Mouse (Mus musculus) B cell, adult 2 months (primary cell): ENCODE data around the gene BC005537.
"Not testable (repeated sequence)": the region's sequence is repeated elsewhere in the genome, so short reads cannot be mapped to it uniquely, and the experiment has no call there.

ENCODE experiments used
- DNase-seq, 2 experiments: peaks; one replicate each; pipeline ENCODE4 v3.0.0; 2022

The BC005537 gene

DNA sequence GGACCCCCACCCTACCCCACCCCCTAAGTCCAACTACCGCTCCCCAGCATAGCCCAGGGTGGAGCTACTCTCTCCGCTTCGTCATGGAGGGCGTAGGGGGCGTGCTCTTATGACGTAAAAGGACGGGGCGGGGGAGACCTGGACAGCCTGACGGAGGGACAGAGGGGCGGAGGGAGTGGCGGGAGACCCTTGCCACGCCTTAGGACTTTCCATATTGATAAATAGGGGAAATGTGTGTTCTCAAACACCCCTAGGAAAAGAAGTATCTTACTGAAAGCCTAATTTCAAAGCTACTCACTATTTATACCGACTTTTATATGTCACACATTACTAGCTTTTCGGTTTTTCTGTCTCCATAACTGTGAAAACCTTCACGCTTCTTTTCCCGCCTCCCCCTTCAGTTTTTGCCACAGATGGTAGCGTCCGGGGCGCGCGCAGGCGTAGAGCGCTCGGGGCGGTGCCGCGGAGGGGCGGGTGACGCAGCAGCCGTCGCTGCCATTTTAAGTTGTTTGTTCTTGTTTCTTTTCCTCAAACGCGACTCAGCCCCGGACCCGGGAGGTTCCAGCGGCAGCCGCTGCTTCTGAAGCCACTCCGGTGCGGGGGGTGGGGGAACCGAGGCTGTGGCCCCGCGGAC is 666 bp upstream of the BC005537 start:
- peak; percentile 99 to 100 for DNase-seq

GRCm38 (mm10) chr13:24802131-24802691 is 754 bp downstream of the BC005537 start:
- DNase-seq = peak; percentile 61 to 62

DNA sequence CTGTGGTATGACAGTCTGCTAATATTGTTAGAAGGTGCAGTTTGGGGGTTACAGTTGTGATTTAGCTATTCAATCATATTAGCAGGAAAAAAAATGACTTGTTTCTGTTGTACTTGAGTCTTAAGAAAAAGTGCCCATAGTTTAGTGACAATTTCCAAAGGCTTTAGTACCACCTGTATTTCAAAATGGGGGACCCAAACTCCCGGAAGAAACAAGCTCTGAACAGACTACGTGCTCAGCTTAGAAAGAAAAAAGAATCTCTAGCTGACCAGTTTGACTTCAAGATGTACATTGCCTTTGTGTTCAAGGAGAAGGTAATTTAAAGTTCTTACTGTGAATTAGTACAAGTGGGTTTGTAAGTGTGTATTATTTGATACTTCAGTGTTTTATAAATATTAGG is 1.7 kb downstream of the BC005537 start:
- no peak for DNase-seq

DNA sequence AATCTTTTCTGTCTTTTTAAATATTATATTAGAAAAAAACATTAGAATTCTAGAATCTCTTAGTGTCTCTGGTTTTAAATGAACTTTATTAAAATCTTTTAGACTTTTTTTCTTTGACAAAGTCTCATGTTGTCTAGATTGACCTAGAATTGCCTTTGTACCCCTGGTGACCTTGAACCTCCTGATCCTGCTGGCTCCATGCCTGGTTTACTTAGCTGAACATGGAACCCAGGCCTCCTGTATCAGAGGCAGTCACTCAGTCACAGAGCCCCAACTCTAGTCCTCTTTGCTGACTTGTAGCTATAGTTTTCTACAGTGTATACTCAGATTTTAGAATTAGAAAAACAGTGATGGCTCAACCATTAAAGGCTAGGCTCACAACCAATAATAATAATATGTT is 4.6 kb downstream of the BC005537 start:
- no peak for DNase-seq

GRCm38 (mm10) chr13:24812521-24812920 is 11.1 kb downstream of the BC005537 start:
- no peak for DNase-seq

- no peak for DNase-seq
Observed at GRCm38 (mm10) chr13:24814616-24815015, 13.2 kb downstream of the BC005537 start.

DNA sequence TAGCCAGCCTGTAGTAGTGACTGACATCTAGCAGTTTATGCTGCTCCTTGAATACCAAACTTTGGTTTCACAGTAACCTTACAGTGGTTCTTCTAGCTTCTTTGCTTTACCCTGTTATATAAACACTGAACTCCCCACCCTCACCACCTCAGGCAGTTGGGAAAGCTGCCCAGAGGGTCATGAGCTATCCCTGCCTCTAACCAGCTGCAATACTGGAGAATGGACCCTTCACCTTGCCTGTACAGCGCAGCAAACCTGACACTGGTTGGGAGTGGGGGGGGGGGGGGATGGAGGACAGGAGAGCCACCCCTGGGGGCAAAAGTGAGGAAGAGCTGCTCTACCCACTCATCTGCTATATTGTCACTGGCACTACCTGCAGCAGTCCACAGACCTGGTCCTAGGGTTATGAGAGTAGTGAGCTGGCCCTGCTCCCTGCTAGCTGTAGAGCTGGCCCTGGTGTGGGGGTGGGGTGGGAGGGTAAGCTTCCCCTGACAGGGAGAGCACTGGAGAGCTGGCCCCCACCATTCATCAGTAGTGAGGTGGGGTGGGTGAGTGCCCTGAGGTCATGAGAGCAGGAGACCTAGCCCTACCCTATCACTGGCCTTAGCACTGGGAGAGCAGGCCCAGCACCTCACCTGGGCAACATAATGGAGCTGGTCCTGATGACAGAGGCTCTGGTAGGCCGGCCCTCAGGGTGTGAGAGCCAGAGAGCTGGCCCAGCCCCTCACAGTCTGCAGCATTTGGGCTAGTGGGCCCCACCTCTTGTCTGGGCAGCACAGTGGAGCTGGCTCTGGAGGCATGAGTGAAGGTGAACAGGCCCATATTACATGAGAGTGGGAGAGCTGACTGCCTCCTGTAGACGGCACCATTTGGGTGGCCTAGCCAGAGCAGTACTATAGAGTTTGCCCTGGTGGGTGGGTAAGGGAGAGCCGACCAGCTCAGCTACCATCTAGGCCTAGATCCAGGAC is 15.0 kb downstream of the BC005537 start:
- DNase-seq = peak in 1 of 2 experiments; percentile 4

- no peak for DNase-seq
Observed at GRCm38 (mm10) chr13:24819931-24820330, 18.5 kb downstream of the BC005537 start.

- no peak for DNase-seq
Observed at GRCm38 (mm10) chr13:24822663-24823343, 21.3 kb downstream of the BC005537 start.

DNA sequence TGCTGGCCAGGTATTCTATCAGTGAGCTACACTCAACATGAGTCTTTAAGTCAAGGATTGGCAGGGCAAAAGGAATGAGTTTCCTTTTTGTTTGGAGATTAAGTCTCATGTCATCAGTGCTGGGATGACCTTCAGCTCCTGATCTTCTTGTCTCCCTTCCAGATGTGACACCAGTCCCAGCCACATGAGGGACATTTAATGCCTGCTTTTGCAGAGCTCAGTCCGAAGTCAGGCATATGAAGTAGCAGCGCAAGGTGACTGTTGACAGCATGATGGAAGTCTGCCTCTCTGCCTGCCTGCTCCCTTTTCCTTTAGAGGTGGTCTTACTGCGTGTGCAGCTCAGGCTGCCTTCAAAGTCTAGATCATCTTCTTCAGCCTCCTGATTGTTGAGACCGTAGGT is 23.2 kb downstream of the BC005537 start:
- no peak for DNase-seq

- no peak for DNase-seq
Observed at GRCm38 (mm10) chr13:24825587-24825986, 24.1 kb downstream of the BC005537 start.

DNA sequence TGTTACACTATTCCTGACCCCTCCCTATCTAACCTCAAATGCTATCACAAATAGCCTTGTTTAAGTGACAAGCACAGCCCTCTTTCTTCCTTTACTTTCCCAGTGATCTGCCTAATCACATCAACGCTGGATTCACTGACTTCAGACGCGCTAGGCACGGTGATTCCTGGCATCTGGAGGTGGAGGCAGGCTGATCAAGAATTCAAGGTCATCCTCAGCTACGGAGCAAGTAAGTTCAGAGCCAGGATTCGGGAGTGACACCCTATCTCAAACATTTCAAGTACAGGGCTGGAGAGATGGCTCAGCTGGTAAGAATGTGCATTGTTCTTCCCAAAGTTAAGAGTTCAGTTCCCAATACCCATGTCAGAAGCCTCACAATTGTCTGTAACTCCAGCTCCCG is 24.7 kb downstream of the BC005537 start:
- DNase-seq = no peak

DNA sequence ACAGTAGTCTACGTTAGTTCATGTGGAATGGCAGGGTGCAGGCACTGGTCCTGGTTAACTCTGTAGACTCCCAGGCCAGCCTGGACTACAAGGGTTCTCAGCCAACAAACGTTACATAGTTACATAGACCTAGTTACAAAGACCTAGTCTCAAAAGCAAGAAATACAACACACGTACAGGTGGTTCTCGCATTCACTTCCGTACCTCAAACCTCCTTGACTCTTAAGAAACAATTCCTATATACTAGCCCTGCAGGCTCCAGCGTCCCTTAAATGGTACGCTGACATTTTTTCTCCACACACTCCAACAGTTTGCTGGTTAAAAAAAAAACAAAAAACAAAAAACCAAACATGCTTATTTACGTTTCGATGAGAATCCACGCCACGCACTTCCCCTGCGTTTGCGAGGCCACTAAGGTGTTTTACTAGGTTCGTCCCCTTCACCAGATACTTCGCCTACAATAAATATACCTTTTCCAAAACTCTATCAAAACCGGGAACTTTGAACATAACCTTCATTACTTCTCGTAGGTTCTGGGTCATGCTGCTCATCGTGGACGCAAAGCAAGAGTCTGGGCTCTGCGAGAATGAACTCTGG is 29.4 kb downstream of the BC005537 start:
- peak in 1 of 2 experiments; percentile 26 for DNase-seq

- DNase-seq = peak; percentile 91 to 94
Observed at GRCm38 (mm10) chr13:24831353-24832130, 30.1 kb downstream of the BC005537 start, which contains the start of the genes Acot13 and Tdp2. TSS of gene Acot13 (minus strand) at chr13:24831540. TSS of gene Tdp2 (plus strand) at chr13:24831679.

- DNase-seq = no peak
Observed at GRCm38 (mm10) chr13:24832131-24832810, 30.8 kb downstream of the BC005537 start.

DNA sequence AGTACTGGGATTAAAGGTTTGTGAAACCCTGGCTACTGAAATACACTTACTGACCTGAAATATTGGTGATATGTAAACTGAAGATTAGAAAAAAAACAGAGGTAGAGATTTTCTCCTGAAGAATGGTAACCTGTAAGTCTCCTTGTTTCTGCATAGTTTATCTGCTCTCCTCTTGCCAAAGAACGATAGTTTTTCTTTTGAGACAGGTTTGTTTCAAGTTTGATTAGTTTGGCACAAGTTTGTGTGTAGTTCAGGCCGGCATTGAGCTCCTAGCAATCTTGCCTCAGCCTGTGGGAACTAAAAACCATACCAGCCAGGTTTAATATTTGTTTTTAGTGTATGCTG is 31.3 kb downstream of the BC005537 start:
- DNase-seq = no peak

DNA sequence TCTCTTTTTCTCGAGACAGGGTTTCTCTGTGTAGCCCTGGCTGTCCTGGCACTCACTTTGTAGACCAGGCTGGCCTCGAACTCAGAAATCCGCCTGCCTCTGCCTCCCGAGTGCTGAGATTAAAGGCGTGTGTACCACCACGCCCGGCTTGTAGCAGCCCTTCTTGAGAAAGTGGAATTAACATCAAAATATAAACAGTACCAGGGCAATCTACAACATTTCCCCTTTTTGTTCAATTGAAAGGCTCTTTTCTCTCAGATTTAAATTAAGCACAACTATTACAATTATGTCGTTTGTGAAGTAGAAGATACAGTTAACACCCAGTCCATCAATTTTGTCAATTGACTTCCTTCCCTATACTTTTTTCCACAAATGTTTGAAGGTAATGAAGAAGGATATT is 36.3 kb downstream of the BC005537 start:
- DNase-seq = not testable (repeated sequence)

DNA sequence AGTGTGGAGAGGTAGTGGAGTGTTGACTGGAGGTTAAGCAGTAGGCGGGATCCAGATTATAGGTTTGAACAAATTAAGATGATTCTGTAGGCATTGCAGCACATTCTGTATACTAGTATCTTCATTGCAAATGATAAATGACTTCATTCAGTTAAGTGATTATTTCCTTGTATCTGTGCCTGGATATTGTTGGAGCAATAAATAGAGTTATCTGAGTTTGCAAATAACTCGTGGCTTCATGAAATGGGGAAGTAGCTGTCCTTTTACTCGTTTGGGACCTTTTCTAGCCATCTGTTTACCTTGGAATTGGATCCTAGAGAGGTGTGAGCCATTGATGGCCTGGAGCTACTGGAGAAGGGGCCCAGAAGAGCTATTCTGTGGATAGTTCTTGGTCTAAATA is 38.4 kb downstream of the BC005537 start:
- no peak for DNase-seq

DNA sequence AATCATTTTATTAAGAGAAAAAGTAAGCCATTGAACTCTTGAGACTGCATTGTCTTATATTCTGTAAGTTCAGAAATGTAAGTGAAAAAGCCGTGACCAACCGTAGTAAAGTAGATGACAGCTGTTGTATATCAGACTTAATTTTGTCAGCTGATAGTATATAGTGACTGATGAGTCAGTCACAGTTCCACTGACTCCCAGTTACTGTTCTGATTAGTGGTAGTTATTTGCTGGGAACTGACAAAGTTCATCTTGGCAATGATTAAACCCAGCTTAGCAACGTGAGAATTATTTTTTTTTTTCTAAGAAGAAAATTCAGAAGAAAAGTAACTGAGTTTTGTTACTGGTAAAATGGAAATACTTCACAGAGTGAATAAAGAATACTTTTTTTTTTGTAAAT is 40.2 kb downstream of the BC005537 start:
- no peak for DNase-seq

DNA sequence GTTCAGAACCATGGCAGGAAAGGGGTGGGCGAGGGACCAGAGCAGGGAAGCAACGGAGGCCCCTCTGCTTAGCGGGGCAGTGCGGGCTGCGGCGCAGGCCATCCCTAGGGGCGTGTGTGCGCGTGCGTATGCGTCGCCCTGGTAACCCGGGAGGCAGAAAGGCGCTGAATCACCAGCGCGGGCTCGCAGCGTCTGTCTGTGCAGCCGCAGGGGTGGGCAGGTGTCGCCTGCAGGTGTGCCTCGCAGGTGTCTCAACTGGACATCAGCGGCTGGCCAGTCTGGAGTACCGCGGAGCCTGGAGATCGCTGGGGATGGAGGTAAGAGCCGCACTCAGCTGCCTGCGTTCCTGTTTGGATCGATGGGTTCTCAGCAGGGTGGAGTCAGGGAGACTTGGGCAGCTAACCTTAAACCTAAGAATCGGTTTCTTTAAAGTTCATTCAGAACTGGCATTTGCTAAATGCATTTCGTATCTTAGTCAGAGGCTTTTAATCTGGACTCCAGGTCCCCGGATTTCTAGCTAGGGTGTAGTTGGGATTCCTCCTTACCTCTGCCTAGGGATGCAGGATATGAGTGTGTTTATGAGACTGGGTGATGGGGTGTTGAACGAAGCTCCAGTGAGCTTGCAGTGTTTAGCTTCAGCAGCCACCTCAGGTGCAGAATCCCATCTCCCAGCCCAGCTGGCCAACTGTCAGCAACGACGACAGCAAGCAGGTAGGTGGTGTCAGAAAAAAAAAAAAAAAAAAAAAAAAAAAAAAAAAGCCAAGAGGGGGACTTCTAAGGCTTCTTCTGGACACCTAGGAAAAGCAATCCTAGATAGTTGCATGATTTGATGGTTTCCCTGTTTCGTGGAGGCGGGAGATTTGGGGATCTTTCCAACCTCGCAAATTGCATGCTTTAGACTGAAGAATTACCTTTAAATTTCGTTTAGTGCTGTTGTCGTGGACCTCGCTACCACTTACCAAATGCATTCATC is 43.8 kb downstream of the BC005537 start, which contains the start of gene D130043K22Rik:
Gene D130043K22Rik, plus strand, starts transcription at position 153 of the 973 bp plus-strand sequence.
- DNase-seq = peak; percentile 54
